Mouse (Mus musculus) brain, embryonic 18.5 days (tissue): ENCODE data around the gene Rasgrf1.

Source experiments
- DNase-seq: peaks from one replicate; pipeline ENCODE4 v3.0.0-alpha.2; 2012; ENCODE audit warnings: low read depth, low spot score

The Rasgrf1 gene

GRCm38 (mm10) chr9:89909131-89910010 lies at the start of gene Rasgrf1:
Gene Rasgrf1 (plus strand): TSS chr9:89909908.
- peak; percentile 54 for DNase-seq

- no peak for DNase-seq
These were observed 49.6 kb upstream of the Rasgrf1 start for GRCm38 (mm10) chr9:89860145-89860544.

- no peak for DNase-seq
These were observed 49.1 kb upstream of the Rasgrf1 start for GRCm38 (mm10) chr9:89860584-89860983.

DNA sequence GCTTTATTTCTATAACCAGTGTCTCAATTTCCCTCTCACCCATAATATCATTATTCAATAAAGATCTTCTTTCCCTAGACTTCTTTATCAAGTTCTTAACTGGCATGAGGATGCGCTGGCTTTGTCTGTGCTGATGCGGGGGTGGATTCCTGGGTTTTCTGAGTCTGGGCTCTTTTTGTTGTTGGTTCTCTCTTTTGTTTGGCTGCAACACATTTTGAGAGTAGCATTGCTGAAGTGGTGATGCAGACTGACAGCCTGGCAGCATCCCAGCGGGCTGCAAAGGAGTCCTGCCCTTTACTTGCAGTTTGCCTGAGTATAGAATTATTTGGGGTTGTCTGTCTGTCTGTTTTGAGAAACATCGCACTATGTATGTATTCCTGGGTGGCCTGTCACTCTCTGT lies 42.6 kb upstream of the Rasgrf1 start:
- DNase-seq = no peak

- no peak for DNase-seq
These were observed 41.5 kb upstream of the Rasgrf1 start for GRCm38 (mm10) chr9:89868093-89868729.

DNA sequence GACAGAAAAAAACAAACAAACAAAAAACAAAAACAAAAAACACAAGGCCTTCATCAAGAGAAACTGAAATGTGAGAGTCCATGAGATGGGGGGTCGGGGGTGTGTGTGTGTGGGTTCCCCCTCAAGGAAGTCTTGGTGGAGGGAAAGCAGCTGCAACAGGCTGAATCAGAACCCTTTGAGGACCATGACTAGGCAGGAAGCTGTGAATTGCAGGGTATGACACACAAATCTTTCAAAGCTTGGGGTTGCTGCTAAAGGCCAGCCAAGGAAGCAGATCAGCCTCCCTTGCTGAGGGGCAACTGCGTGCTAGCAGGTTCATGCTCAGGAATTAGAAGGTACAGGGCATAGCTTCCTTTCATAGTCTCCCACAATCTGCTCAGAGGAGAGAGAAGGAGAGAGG lies 40.1 kb upstream of the Rasgrf1 start:
- no peak for DNase-seq

- no peak for DNase-seq
These were observed 39.1 kb upstream of the Rasgrf1 start for GRCm38 (mm10) chr9:89870531-89871150.

GRCm38 (mm10) chr9:89872137-89872536 lies 37.6 kb upstream of the Rasgrf1 start:
- DNase-seq = no peak

DNA sequence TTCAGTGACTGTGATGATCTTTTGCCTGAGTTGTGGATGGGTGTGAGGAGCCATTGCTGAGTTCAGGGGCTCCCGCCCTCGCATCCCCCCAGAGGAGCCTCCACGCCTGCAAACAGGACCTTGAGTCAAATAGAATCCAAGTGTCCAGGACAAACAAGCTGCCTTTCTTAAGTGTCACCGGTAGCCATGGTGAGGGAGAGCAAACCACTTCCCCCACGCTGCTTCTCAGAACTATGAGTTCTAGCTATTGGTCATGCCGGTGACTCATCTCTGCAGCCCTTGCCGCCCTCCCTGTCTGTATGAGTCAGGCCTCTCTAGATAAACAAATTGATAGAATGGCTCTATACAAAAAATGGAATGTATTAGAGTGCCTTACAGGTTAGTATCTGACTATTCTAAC lies 35.3 kb upstream of the Rasgrf1 start:
- DNase-seq = no peak

- DNase-seq = no peak
These were observed 34.2 kb upstream of the Rasgrf1 start for GRCm38 (mm10) chr9:89875551-89875950.

- no peak for DNase-seq
These were observed 31.2 kb upstream of the Rasgrf1 start for GRCm38 (mm10) chr9:89878471-89879020.

- DNase-seq = no peak
These were observed 30.1 kb upstream of the Rasgrf1 start for GRCm38 (mm10) chr9:89879574-89879973.

DNA sequence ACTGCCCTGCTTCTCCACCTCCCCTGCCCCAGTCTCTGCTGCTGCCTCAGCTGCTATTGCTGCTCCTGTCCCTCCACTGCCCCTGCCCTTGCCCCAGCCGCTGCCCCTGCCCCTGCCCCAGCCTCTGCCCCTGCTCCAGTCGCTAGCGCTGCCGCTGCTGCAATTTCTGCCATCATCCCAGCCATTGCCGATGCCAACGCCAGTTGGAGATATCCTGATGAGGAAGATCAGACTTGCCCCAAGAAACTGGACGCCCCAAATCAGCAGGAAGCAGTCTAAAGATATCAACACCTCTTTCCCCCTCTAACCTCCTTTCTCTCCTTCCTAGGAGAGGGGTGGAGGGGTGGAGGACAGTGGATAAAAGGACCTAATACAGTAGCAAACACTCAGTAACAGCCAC lies 28.2 kb upstream of the Rasgrf1 start:
- no peak for DNase-seq

DNA sequence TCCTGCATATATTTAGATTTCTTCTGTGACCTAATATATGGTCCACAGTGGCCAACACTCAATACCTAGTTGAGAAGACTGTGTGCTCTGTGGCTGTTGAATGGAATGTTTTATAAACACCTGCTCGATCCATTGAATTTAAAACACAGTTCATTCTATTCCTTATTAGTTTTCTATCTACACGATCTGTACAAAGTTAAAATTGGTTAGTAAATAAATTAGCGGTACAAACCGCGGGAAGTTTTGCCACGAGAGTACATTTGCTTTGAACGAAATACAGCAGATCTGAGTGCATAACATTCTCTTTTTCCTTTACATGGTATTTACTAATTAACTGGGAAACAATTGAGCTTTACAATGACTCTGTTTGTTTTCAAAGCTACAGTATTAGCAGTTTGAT lies 27.1 kb upstream of the Rasgrf1 start:
- DNase-seq = no peak

GRCm38 (mm10) chr9:89885701-89886218 lies 23.9 kb upstream of the Rasgrf1 start:
- no peak for DNase-seq

DNA sequence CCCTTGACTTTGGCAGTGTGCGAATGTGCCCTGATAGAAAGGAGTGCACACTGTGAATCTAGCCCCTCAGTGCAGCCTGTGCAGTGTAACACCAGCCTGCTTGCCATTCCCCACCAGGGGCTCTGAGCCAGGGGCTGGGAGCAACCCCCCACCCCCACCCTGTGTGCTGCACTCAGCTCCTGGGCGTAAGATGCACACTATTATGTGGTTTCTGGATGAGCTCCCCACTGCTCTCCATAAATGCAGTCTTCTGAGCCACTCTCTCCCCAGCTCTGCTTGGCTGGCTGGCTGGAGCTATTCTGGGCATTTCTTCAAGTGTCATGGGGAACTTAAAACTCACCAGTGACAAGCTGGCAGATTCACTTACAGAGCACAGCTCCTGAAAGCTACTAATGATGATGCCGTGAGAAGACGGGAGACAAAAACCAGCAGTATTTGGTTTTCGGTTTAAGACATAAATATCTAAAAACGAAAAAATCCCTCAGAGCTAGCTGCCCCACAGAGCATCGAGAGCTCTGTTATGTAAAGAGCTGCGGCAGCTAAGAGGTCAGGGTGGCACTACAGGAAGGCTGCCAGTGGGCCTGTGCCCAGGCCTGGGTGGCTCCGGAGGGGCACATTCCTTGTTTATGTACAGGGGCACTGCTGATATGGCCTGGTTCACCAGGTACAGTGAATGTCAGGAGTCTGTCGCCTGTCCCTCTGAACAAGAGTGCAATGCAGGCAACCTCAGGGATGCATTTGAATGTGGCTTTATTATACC lies 18.0 kb upstream of the Rasgrf1 start:
- DNase-seq = no peak

DNA sequence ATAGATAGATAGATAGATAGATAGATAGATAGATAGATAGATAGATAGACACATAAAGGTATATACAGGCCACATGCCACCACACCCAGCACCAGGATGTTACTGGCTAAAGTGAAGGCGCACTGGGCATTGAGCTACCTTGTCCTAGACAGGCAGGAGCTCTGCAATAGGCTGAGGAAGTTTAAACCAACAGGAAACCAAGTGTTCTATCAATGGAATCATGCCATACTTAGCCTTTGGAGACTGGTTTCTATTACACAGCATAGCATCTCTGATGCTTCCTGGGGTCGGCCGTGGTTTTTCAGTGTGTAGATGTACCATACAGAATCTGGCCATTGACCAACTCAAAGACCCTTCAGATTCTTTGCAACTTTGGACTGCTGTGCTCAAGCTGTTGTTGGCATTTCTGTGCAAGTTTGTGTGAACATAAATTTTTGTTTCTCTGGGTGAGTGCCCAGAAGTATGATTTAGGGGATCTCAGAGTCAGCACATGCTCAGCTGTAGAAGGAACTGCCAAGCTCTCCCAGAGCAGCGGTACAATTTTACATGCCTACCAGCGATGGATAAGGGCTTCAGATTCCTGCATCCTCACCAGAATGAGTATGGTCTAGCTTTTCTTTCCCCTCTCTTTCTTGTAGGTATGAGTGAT lies 17.0 kb upstream of the Rasgrf1 start:
- DNase-seq = no peak

GRCm38 (mm10) chr9:89900111-89900824 lies 9.4 kb upstream of the Rasgrf1 start:
- no peak for DNase-seq

DNA sequence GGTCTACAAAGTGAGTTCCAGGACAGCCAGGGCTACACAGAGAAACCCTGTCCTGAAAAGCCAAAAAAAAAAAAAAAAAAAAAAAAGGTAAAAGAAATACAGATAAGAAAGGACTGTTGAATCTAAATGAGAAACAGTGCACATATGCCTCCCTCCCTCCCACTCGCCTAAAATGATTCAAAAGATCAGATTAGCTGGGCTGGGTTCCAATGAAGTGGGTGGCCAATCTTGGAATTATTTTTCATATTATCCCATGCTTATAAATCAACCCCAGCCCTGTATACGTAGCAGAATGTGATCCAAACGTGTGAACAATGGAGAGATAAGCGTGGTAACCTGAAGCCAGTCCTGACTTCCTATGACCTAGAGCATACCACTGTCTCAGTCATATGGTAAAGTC lies 8.5 kb upstream of the Rasgrf1 start:
- DNase-seq = no peak

DNA sequence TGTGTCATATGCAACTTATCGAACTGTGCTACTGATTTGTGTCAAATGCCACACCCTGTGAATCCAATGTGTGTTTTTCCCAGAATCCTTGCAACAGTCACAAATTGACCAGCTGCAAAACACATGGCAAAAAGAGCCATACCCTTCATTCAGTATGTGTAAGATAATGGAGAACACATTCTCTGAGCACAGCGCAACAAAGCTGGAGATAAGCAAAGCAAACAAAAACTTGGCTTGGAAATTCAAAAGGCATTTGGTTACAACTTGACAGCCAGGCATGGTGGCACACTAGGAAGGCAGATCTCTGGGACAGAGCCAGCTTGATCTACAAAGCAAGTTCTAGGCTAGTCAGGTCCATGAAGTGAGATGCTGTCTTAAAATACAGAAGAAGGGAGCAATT lies 6.9 kb upstream of the Rasgrf1 start:
- no peak for DNase-seq
